Mouse (Mus musculus): ENCODE data around the gene Preb. TPM values are rescaled to one million over a fixed set of nuclear protein-coding genes. Genes with fewer than 3 reads are reported as not detected.

The Preb gene
- polyA plus RNA-seq, 1 experiment from 2014 or later, result 139 TPM

DNA sequence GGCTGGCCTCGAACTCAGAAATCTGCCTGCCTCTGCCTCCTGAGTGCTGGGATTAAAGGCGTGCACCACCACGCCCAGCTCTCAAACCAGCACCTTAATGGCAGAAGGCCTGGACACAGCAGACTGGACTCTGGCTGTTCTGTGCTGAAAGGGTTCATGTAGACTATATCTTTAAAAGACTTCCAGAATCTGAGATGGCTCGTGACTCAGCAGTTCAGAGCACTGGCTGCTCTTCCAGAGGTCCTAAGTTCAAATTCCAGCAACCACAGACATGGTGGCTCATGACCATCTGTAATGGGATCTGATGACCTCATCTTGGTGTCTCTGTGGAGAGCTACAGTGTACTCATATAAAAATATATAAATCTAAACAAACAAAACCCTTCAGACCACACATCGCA, 58.3 kb downstream of the Preb start:
- Histone ChIP-seq H3K27me3 (ENCODE audit: low read depth, poor library complexity, severe bottlenecking) (no peaks in the 10 kb centered on the region), H3K4me1 (peaks cover 22% of the 10 kb centered on the region), H3K9me3 (replicated peaks) (no peaks in the 10 kb centered on the region), H3K4me3 (no peak overlapping the region), H3K36me3 (peaks cover 92% of the 10 kb centered on the region), H3K27ac (no peak overlapping the region)
- no peak for DNase-seq (ENCODE audit: low spot score)
- 95% methylated on average over 5 of the region's 5 CpGs for WGBS

Other genes starting within 250 kb of the Preb start
- 4.3 and 4.9 TPM in 2 replicates for gene Dpysl5, start 248.8 kb downstream of the Preb start, polyA plus RNA-seq (2016; fragmentation: Nextera tagmentation; extraction: Ambion mirVana)
- 12.2 and 17.0 TPM in 2 replicates for gene Mapre3, start 145.7 kb downstream of the Preb start, polyA plus RNA-seq (2016; fragmentation: Nextera tagmentation; extraction: Ambion mirVana)
- gene Tmem214, start 92.3 kb downstream of the Preb start, polyA plus RNA-seq (2016; fragmentation: Nextera tagmentation; extraction: Ambion mirVana), result 68.7 and 82.4 TPM in 2 replicates
- 20.4 and 29.9 TPM in 2 replicates for gene Agbl5, start 71.7 kb downstream of the Preb start, polyA plus RNA-seq (2016; fragmentation: Nextera tagmentation; extraction: Ambion mirVana)
- 403 and 414 TPM in 2 replicates for gene Ost4, start 52.6 kb downstream of the Preb start, polyA plus RNA-seq (2016; fragmentation: Nextera tagmentation; extraction: Ambion mirVana)
- 202 and 241 TPM in 2 replicates for gene Emilin1, start 47.0 kb downstream of the Preb start, polyA plus RNA-seq (2016; fragmentation: Nextera tagmentation; extraction: Ambion mirVana)
- 7.1 and 7.8 TPM in 2 replicates for gene Khk, start 38.9 kb downstream of the Preb start, polyA plus RNA-seq (2016; fragmentation: Nextera tagmentation; extraction: Ambion mirVana)
- gene Cgref1, start 14.8 kb downstream of the Preb start, polyA plus RNA-seq (2016; fragmentation: Nextera tagmentation; extraction: Ambion mirVana), result 1.0 and 2.5 TPM in 2 replicates
- not detected in 2 replicates for gene Tcf23, start 8.3 kb upstream of the Preb start, polyA plus RNA-seq (2016; fragmentation: Nextera tagmentation; extraction: Ambion mirVana)
- 51.8 and 69.7 TPM in 2 replicates for gene Atraid, start 88.0 kb upstream of the Preb start, polyA plus RNA-seq (2016; fragmentation: Nextera tagmentation; extraction: Ambion mirVana)
- 10.4 and 10.8 TPM in 2 replicates for gene Slc5a6, start 88.6 kb upstream of the Preb start, polyA plus RNA-seq (2016; fragmentation: Nextera tagmentation; extraction: Ambion mirVana)
- 63.1 and 71.3 TPM in 2 replicates for gene Cad, start 94.4 kb upstream of the Preb start, polyA plus RNA-seq (2016; fragmentation: Nextera tagmentation; extraction: Ambion mirVana)
- not detected in 2 replicates for gene Dnajc5g, start 145.9 kb upstream of the Preb start, polyA plus RNA-seq (2016; fragmentation: Nextera tagmentation; extraction: Ambion mirVana)
- gene Slc30a3, start 147.9 kb upstream of the Preb start, polyA plus RNA-seq (2016; fragmentation: Nextera tagmentation; extraction: Ambion mirVana), result 0.24 and 0.26 TPM in 2 replicates
- gene Trim54, start 156.4 kb upstream of the Preb start, polyA plus RNA-seq (2016; fragmentation: Nextera tagmentation; extraction: Ambion mirVana), result 0.23 TPM in 1 of 2 replicates, not detected in the other
- gene Ucn, start 178.5 kb upstream of the Preb start, polyA plus RNA-seq (2016; fragmentation: Nextera tagmentation; extraction: Ambion mirVana), result not detected in 2 replicates
- 54.2 and 66.0 TPM in 2 replicates for gene Mpv17, start 193.9 kb upstream of the Preb start, polyA plus RNA-seq (2016; fragmentation: Nextera tagmentation; extraction: Ambion mirVana)
- gene Gm29609, start 219.6 kb upstream of the Preb start, polyA plus RNA-seq (2016; fragmentation: Nextera tagmentation; extraction: Ambion mirVana), result 1.0 and 1.3 TPM in 2 replicates
- 120 and 136 TPM in 2 replicates for gene Gtf3c2, start 219.8 kb upstream of the Preb start, polyA plus RNA-seq (2016; fragmentation: Nextera tagmentation; extraction: Ambion mirVana)
- 128 and 140 TPM in 2 replicates for gene Snx17, start 232.9 kb upstream of the Preb start, polyA plus RNA-seq (2016; fragmentation: Nextera tagmentation; extraction: Ambion mirVana)
- 85.7 and 89.6 TPM in 2 replicates for gene Eif2b4, start 233.1 kb upstream of the Preb start, polyA plus RNA-seq (2016; fragmentation: Nextera tagmentation; extraction: Ambion mirVana)
- 11.8 and 11.9 TPM in 2 replicates for gene Zfp513, start 241.9 kb upstream of the Preb start, polyA plus RNA-seq (2016; fragmentation: Nextera tagmentation; extraction: Ambion mirVana)